Mouse (Mus musculus): ENCODE measurements around the gene Znfx1. TPM values are rescaled to one million over a fixed set of nuclear protein-coding genes. Genes with fewer than 3 reads are reported as not detected.

The Znfx1 gene
- total and polyA plus RNA-seq, 3 experiments = 21.9 to 39.3 (median 37.4) TPM

DNA sequence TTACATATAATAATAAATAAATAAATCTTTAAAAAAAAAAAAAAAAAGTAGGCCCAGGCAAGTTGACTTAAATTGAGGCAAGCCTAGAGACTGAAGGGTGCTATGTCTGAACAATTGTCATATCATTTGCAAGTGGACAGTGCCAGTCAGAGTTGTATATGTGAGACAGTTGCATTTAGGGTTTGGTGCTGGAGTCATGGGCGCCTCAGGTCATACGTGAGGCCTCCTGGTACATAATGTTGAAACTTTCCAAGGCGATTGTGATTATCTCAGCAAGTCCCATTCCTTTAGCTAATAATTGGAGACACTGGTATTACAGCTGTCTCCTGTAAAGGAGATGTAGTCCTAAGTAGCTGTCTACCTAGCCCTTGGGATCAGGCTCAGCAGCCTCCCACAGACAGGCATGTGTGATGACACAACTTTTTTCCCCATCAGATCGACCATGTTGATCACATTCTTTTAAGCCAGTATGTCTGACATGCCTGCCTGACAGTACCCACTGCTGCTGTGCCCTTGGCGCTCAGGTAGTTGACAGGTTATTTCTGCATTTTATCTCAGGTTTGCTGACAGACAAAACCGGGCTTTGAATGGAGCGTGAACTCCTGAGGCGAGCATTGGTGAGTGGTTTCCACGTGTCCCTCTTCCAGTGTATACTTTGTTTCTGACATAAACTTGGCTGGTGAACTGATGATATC lies 1.9 kb upstream of the Znfx1 start:
- H3K27me3 ChIP-seq (ENCODE audit: control insufficient read depth, insufficient read depth, low read length) = no peaks in the 10 kb centered on the region
- H3K9ac ChIP-seq (ENCODE audit: low read depth, low read length) = 0 out of 2 replicates have a peak overlapping the region, but pooled peaks have one; percentile 40
- no peak for DNase-seq
- no peak overlapping the region for H3K4me3 ChIP-seq
- H3K79me2 ChIP-seq (replicated peaks; ENCODE audit: control insufficient read depth, insufficient read depth, low read length) = peaks cover 8% of the 10 kb centered on the region
- peaks cover 14% of the 10 kb centered on the region for H3K4me1 ChIP-seq (ENCODE audit: control insufficient read depth, insufficient read depth, low read length)
- intact Hi-C loops (cut with DNase I) = loop anchor here (5.0 kb wide), 3 partner anchors 67 to 358 kb away; partner anchors contain the start of genes B4galt5, Slc9a8 and Stau1
- TF ChIP-seq EP300 (IDR thresholded peaks at IDR 0.05; ENCODE audit: insufficient read depth, low read depth, low read length) = no peak
- TF ChIP-seq CTCF (IDR thresholded peaks at IDR 0.05) = no peak
- TF ChIP-seq POLR2A (IDR thresholded peaks at IDR 0.05; ENCODE audit: insufficient read depth, low read depth, low read length) = no peak; the same call in 1 of the 2 replicates
- H3K36me3 ChIP-seq (ENCODE audit: control insufficient read depth, insufficient read depth, low read length) = peaks cover 15% of the 10 kb centered on the region
- WGBS = 38% methylated on average over 9 of the region's 9 CpGs
- no peak overlapping the region for H3K27ac ChIP-seq

DNA sequence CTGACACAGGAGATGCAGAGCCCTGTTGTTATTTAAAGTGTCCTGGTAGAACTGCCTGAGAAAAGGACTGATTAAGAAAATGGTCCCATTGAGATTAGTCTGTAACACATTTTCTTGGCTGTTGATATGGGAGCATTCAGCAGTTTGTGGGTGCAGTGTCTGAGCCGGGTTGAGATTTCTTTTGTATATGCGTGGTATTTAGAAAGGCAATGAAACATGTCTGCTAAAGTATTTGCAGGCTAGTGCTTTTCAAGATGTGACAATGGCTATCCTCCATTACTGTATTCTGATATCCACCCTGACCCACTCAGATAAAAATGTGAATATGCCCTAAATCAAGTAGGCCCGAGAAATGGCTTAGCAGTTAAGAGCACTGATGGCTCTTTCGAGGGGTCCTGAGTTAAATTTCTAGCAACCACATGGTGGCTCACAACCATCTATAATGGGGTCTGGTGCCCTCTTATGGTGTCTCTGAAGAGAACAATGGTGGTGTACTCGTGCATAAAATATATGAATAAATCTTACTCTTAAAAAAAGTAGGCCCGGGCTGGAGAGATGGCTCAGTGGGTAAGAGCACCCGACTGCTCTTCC lies 1.2 kb upstream of the Znfx1 start:
- H3K4me3 ChIP-seq = peak overlapping the region; percentile 74

DNA sequence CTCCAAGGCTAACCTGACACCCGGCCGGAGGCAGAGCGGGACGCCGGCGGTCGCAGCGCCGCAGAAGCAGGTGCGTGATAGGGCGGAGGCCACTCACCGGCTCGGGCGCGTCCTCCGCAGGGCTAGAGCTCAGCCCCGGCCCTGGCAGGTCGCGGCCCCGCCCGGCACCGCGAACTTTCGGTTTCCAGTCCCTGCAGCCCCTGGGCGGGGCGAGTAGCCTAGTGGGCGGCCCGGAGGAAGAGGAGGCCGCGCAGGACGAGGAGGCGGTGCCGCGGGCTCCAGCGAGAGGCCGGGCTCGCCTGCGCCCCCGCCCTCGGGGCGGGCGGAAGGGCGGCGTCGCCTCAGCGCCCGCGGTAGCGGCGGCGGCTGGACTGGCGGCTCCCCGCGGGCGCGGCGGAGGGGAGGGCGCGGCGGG lies 311 bp downstream of the Znfx1 start:
- WGBS = 1% methylated on average over 60 of the region's 60 CpGs
- Histone ChIP-seq H3K27me3 (ENCODE audit: control insufficient read depth, insufficient read depth, low read length) (no peaks in the 10 kb centered on the region), H3K4me3 (peak overlapping the region; percentile 98), H3K9ac (ENCODE audit: low read depth, low read length) (peak overlapping the region; percentile 100), H3K79me2 (replicated peaks; ENCODE audit: control insufficient read depth, insufficient read depth, low read length) (peaks cover 8% of the 10 kb centered on the region), H3K27ac (peak overlapping the region; percentile 98), H3K4me1 (ENCODE audit: control insufficient read depth, insufficient read depth, low read length) (peaks cover 17% of the 10 kb centered on the region), H3K36me3 (ENCODE audit: control insufficient read depth, insufficient read depth, low read length) (peaks cover 21% of the 10 kb centered on the region)
- DNase-seq = peak; percentile 97 to 99
- TF ChIP-seq CTCF (IDR thresholded peaks at IDR 0.05) = no peak
- peak; percentile 85 for TF ChIP-seq POLR2A (IDR thresholded peaks at IDR 0.05; ENCODE audit: insufficient read depth, low read depth, low read length)
- intact Hi-C loops (cut with DNase I) = loop anchor here (5.0 kb wide), 3 partner anchors 65 to 360 kb away; partner anchors contain the start of genes B4galt5, Slc9a8 and Stau1

More for the DNA sequence above, 1.2 kb upstream of the Znfx1 start:
- no peak for DNase-seq
- TF ChIP-seq CTCF (IDR thresholded peaks at IDR 0.05) (peak; percentile 35), EP300 (IDR thresholded peaks at IDR 0.05; ENCODE audit: insufficient read depth, low read depth, low read length) (no peak)
- H3K27ac ChIP-seq = peak overlapping the region; percentile 96
- peaks cover 8% of the 10 kb centered on the region for H3K79me2 ChIP-seq (replicated peaks; ENCODE audit: control insufficient read depth, insufficient read depth, low read length)
- WGBS = 8% methylated on average over 7 of the region's 7 CpGs
- peaks cover 14% of the 10 kb centered on the region for H3K4me1 ChIP-seq (ENCODE audit: control insufficient read depth, insufficient read depth, low read length)
- intact Hi-C loops (cut with DNase I) = loop anchor here (5.0 kb wide), 3 partner anchors 67 to 358 kb away; partner anchors contain the start of genes B4galt5, Slc9a8 and Stau1
- peaks cover 16% of the 10 kb centered on the region for H3K36me3 ChIP-seq (ENCODE audit: control insufficient read depth, insufficient read depth, low read length)
- no peaks in the 10 kb centered on the region for H3K27me3 ChIP-seq (ENCODE audit: control insufficient read depth, insufficient read depth, low read length)
- H3K9ac ChIP-seq (ENCODE audit: low read depth, low read length) = no peak overlapping the region; the same call in 1 of the 2 replicates

DNA sequence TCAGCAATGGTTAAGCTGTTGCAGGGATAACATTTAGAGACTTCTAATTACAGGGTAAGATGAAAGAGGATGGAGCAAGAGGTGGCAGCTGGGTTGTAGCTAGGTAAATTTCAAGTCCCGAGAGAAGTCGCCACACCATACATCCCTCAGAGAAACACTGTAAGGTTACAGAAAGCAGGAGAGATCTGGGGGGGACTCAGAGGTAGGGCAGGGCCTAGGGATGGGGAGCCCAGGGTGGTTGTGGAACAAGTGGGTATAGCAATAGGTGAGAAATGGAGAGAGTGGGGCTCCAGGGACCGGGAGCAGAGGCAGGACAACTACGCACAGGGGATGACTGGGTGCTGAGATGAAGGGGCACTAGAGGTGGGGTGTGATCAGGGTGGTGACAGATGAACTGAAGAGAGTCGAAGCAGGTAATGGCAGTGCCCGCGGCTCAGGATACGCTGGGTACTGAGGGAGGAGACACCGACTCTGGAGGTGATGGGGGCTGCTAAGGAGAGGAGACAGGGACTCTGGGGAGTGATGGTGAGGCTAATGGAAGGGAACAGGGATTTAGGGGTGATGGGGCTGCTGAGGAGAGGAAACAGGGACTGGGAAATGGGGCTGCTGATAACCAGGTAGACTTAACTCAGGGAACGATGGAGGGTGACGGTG lies 1.3 kb downstream of the Znfx1 start:
- Histone ChIP-seq H3K36me3 (ENCODE audit: control insufficient read depth, insufficient read depth, low read length) (peaks cover 27% of the 10 kb centered on the region), H3K9ac (ENCODE audit: low read depth, low read length) (peak overlapping the region; percentile 100), H3K27me3 (ENCODE audit: control insufficient read depth, insufficient read depth, low read length) (no peaks in the 10 kb centered on the region), H3K27ac (peak overlapping the region; percentile 98), H3K4me3 (peak overlapping the region; percentile 98), H3K4me1 (ENCODE audit: control insufficient read depth, insufficient read depth, low read length) (peaks cover 21% of the 10 kb centered on the region), H3K79me2 (replicated peaks; ENCODE audit: control insufficient read depth, insufficient read depth, low read length) (peaks cover 8% of the 10 kb centered on the region)
- intact Hi-C loops (cut with DNase I) = loop anchor here (5.0 kb wide), 3 partner anchors 64 to 361 kb away; partner anchors contain the start of genes B4galt5, Slc9a8 and Stau1
- TF ChIP-seq POLR2A (IDR thresholded peaks at IDR 0.05; ENCODE audit: insufficient read depth, low read depth, low read length) (no peak), CTCF (IDR thresholded peaks at IDR 0.05) (no peak), EP300 (IDR thresholded peaks at IDR 0.05; ENCODE audit: insufficient read depth, low read depth, low read length) (no peak)
- WGBS = 20% methylated on average over 11 of the region's 11 CpGs
- no peak for DNase-seq

DNA sequence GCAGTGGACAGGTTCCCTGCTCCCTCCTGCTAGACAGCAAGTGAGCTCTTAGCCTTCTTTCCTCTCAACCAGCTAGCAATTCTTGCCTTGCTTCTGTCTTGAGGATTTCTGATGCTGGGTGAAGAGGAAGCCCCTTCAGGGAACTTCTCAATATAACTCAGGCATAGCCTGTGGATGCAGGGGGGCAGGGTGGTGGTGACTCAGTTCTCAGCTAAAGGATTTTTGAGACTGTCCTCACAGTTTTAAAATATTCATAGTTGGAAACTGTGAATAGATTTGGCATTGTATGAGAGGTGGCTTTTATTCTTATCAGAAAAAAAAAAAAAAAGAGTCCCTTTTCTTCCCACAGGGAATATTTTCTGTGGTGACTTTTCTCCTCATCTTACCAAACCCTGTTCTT lies 2.1 kb downstream of the Znfx1 start:
- peak overlapping the region; percentile 12; the same call in 1 of the 2 replicates for H3K9ac ChIP-seq (ENCODE audit: low read depth, low read length)
- TF ChIP-seq EP300 (IDR thresholded peaks at IDR 0.05; ENCODE audit: insufficient read depth, low read depth, low read length) = no peak
- no peak for TF ChIP-seq POLR2A (IDR thresholded peaks at IDR 0.05; ENCODE audit: insufficient read depth, low read depth, low read length)
- no peak for TF ChIP-seq CTCF (IDR thresholded peaks at IDR 0.05)
- DNase-seq = no peak
- peaks cover 28% of the 10 kb centered on the region for H3K4me1 ChIP-seq (ENCODE audit: control insufficient read depth, insufficient read depth, low read length)
- H3K79me2 ChIP-seq (replicated peaks; ENCODE audit: control insufficient read depth, insufficient read depth, low read length) = peaks cover 8% of the 10 kb centered on the region
- H3K4me3 ChIP-seq = no peak overlapping the region; the same call in 1 of the 2 replicates
- H3K36me3 ChIP-seq (ENCODE audit: control insufficient read depth, insufficient read depth, low read length) = peaks cover 30% of the 10 kb centered on the region
- H3K27ac ChIP-seq = peak overlapping the region; percentile 23; the same call in 1 of the 2 replicates
- H3K27me3 ChIP-seq (ENCODE audit: control insufficient read depth, insufficient read depth, low read length) = no peaks in the 10 kb centered on the region
- intact Hi-C loops (cut with DNase I) = loop anchor here (5.0 kb wide), 3 partner anchors 63 to 362 kb away; partner anchors contain the start of genes B4galt5, Slc9a8 and Stau1

Measured in heart, adult 2 months (tissue).